ENCODE assay signal across 9 mouse cellular contexts in the genomic region with DNA sequence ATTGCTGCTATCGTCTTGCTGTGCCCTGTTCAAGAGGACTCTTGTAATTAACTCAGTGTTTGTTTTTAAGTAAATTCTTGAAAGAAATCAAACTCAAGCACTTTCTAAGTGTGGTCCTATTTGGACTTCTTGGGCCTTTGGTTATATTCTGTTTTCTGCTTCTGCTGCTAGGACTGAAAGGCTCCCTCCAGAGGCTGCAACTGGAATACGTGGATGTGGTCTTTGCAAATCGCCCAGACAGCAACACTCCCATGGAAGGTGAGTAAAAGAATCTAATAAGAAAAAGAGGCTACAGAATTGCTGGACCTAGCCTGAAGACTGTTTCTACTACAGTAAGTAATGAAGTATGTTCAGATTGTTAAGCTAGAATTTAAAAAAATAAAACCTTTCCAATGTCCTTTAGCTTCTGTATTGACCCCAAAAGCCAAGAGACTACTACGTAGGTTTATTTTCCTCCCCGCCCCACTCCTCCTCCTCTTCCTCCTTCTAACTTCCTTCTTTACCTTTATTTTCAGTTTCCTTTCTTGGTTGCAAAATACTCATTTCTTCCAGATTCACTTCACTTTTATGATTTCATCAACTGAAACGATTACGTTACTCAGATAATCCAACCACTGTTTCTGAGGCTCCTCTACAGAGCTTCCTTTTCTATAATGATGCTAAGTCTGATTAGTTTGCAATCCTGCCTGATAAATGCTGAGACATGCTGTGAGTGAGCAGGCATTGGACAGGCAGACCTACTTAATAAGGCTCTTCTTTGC.
DNase-seq lines count a peak whose midpoint lies in the region; ATAC-seq and TF ChIP-seq lines count a peak whose summit lies in the region.
"Had no signal": no experiment of that assay in that cellular context is flagged by ENCODE, and none has a peak within 500 bp of the region (broad histone marks: within the 10 kb centered on the region; RNA-seq: fewer than 3 reads in every experiment).

No protein-coding gene starts in this region.

- no peak for ATAC-seq in lung, postnatal 0 days
- no peak for ATAC-seq in erythroid progenitor cell, adult 5-6 weeks (replicated peaks; ENCODE audit: low FRiP score, poor library complexity, severe bottlenecking)

- no peak overlapping the region for H3K27ac ChIP-seq in cerebellum, adult 2 months (ENCODE audit: insufficient read depth, low read length)
- no peak overlapping the region for H3K27ac ChIP-seq in left cerebral cortex, adult 2 months
- H3K27ac ChIP-seq in lung, postnatal 0 days (ENCODE audit: low read length): no peak overlapping the region
- H3K27ac ChIP-seq: limb, embryonic 12.5 days had no signal

- intact Hi-C loops in left cerebral cortex, adult 2 months (cut with DNase I): loop anchor here (2.0 to 5.0 kb wide), 3 partner anchors 31 to 335 kb away; a partner anchor contains a TSS
- intact Hi-C loops in left cerebral cortex, postnatal 10 days (cut with DNase I): no loop called here

- no peak for DNase-seq in cerebellum, adult 2 months
- DNase-seq in cerebellum, adult 11-12 months: no peak
- DNase-seq in left cerebral cortex, adult 2 months (ENCODE audit: extremely low spot score in 1 of 2, low spot score in 2 of 2): peak in 1 of 2 experiments; percentile 21
- DNase-seq in left cerebral cortex, postnatal 10 days (ENCODE audit: extremely low spot score in 1 of 2, low spot score in 2 of 2): no peak
- DNase-seq in MN1 (ENCODE audit: low spot score): peak; percentile 23
- DNase-seq in lung, postnatal 0 days (ENCODE audit: low spot score): peak; percentile 50
- no peak for DNase-seq in urinary bladder, postnatal 36 days (ENCODE audit: low spot score in 2 of 2)

- peak; percentile 29; the same call in 1 of the 2 replicates for TF ChIP-seq CTCF in cerebellum, adult 2 months (IDR thresholded peaks at IDR 0.05; ENCODE audit: borderline replicate concordance, insufficient read depth, low read depth, low read length)
- peak; percentile 74 for TF ChIP-seq CTCF in left cerebral cortex, adult 2 months (IDR thresholded peaks at IDR 0.05)
- peak; percentile 65 for TF ChIP-seq CTCF in lung, postnatal 0 days (IDR thresholded peaks at IDR 0.05)

- no peak overlapping the region for H3K9ac ChIP-seq in lung, postnatal 0 days (replicated peaks; ENCODE audit: low read depth)
- H3K9ac ChIP-seq: limb, embryonic 12.5 days had no signal

- no peak overlapping the region for H3K4me3 ChIP-seq in cerebellum, adult 2 months (replicated peaks; ENCODE audit: insufficient read depth, low read depth, low read length)
- H3K4me3 ChIP-seq in left cerebral cortex, adult 2 months: no peak overlapping the region
- no peak overlapping the region for H3K4me3 ChIP-seq in lung, postnatal 0 days (ENCODE audit: low read depth, low read length)
- H3K4me3 ChIP-seq: limb, embryonic 12.5 days had no signal

- H3K4me2 ChIP-seq in lung, postnatal 0 days (replicated peaks; ENCODE audit: low read depth, low read length): no peak overlapping the region
- H3K4me2 ChIP-seq: limb, embryonic 12.5 days had no signal

- peaks cover 8% of the 10 kb centered on the region; the same call in 1 of the 2 replicates for H3K4me1 ChIP-seq in cerebellum, adult 2 months (ENCODE audit: control insufficient read depth, insufficient read depth, low read length)
- H3K4me1 ChIP-seq in lung, postnatal 0 days (ENCODE audit: insufficient read depth, low read depth, low read length): no peaks in the 10 kb centered on the region
- H3K4me1 ChIP-seq: limb, embryonic 12.5 days had no signal

- no peak for TF ChIP-seq POLR2A in cerebellum, adult 2 months (IDR thresholded peaks at IDR 0.05; ENCODE audit: borderline replicate concordance, insufficient read depth, low read length)

- TF ChIP-seq EP300 in lung, postnatal 0 days (IDR thresholded peaks at IDR 0.05): no peak

- H3K27me3 ChIP-seq in cerebellum, adult 2 months (ENCODE audit: control insufficient read depth, insufficient read depth, low read length): no peaks in the 10 kb centered on the region
- no peaks in the 10 kb centered on the region for H3K27me3 ChIP-seq in lung, postnatal 0 days (replicated peaks; ENCODE audit: insufficient read depth, low read length)
- H3K27me3 ChIP-seq: limb, embryonic 12.5 days had no signal

- WGBS in cerebellum, adult 2 months: 81% methylated on average over 7 of the region's 7 CpGs
- WGBS in lung, postnatal 0 days: 55% methylated on average over 7 of the region's 7 CpGs

- no peaks in the 10 kb centered on the region for H3K36me3 ChIP-seq in lung, postnatal 0 days (ENCODE audit: insufficient read depth, low read length)
- H3K36me3 ChIP-seq: limb, embryonic 12.5 days had no signal

- no peaks in the 10 kb centered on the region for H3K9me3 ChIP-seq in lung, postnatal 0 days (ENCODE audit: low read length)
- H3K9me3 ChIP-seq: limb, embryonic 12.5 days had no signal

Comparison
In these comparisons a context has a peak if more than half of its experiments do, and no peak if none do; other contexts are left out.
1. DNase-seq: peak in MN1 (single experiment) and lung, postnatal 0 days (single experiment); none in cerebellum, adult 2 months (0 of 2), cerebellum, adult 11-12 months (single experiment), left cerebral cortex, postnatal 10 days (0 of 2) and urinary bladder, postnatal 36 days (0 of 2).
2. Peak in every context shown above with its lines, with median percentiles within 50 percentile points of each other: CTCF ChIP-seq.